Mouse (Mus musculus) CH12.LX (cell line): ENCODE measurements around the gene Zfp629.

ENCODE experiments used
- CTCF ChIP-seq, 2 experiments: IDR thresholded peaks in 1 of 2; conservative IDR thresholded peaks in 1 of 2; 2 replicates each; pipeline ENCODE4 v1.5.1; 2011 to 2012; ENCODE audit warnings: low read depth in 2 of 2, low read length in 2 of 2, improper control_type of control experiment in 1 of 2, inconsistent platforms in 1 of 2, mild to moderate bottlenecking in 1 of 2, moderate library complexity in 1 of 2
- E2F4 ChIP-seq: IDR thresholded peaks from 2 replicates; pipeline ENCODE4 v1.6.1; 2011; ENCODE audit warnings: low read depth, low read length, improper control_type of control experiment; ENCODE audit not compliant: insufficient replicate concordance
- EP300 ChIP-seq: IDR thresholded peaks from 2 replicates; pipeline ENCODE4 v1.6.1; 2011; ENCODE audit warnings: low read length, improper control_type of control experiment
- GABPA ChIP-seq: IDR thresholded peaks from 2 replicates; pipeline ENCODE4 v1.6.1; 2012; ENCODE audit warnings: low read depth, low read length, improper control_type of control experiment, inconsistent platforms; ENCODE audit not compliant: insufficient replicate concordance
- HCFC1 ChIP-seq: IDR thresholded peaks from 2 replicates; pipeline ENCODE4 v1.6.1; 2012; ENCODE audit warnings: low read depth, mild to moderate bottlenecking, inconsistent platforms, low read length, improper control_type of control experiment
- MEF2A ChIP-seq: IDR thresholded peaks from 2 replicates; pipeline ENCODE4 v1.6.1; 2014; ENCODE audit warnings: low read depth, mild to moderate bottlenecking, inconsistent platforms, low read length, improper control_type of control experiment, borderline replicate concordance
- MXI1 ChIP-seq: IDR thresholded peaks from 2 replicates; pipeline ENCODE4 v1.6.1; 2011; ENCODE audit warnings: mild to moderate bottlenecking, low read depth, low read length, improper control_type of control experiment

DNA sequence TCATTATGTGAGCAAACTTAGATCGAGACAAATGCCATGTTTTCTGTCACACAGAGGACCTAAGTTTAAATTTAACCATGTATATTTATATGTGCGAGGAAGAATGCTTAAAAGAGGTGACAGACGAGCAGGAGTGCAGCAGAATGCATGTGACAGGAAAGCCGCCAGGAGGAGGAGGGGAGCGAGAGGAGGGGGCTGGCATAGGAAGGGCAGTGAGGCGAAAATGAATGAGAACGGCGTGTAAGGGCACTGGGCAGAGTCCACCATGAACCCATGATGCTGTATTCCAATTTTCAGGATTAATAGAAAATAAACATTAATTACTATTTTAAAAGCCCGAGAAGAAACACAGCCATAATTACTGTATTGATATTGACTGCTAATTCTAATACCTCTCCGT, 38.7 kb upstream of the Zfp629 start:
- no peak for TF ChIP-seq MXI1
- no peak for TF ChIP-seq HCFC1
- TF ChIP-seq MEF2A: no peak
- no peak for TF ChIP-seq EP300
- no peak for TF ChIP-seq GABPA
- no peak for TF ChIP-seq CTCF (conservative IDR thresholded peaks at IDR 0.05 in 1 of 2, IDR thresholded peaks at IDR 0.05 in 1 of 2; ENCODE audit: low read depth in 2 of 2, low read length in 2 of 2)
- TF ChIP-seq E2F4: no peak
